Mouse (Mus musculus): ENCODE data around the gene Rarb. TPM values are rescaled to one million over a fixed set of nuclear protein-coding genes. Genes with fewer than 3 reads are reported as not detected.
"Not testable (repeated sequence)": the region's sequence is repeated elsewhere in the genome, so short reads cannot be mapped to it uniquely, and the experiment has no call there.

Gene Rarb
- 10 to 100 TPM in 1 of 2 experiments, 1 to 10 TPM in 1; 8.7 to 14.8 TPM for total RNA-seq (2021)

DNA sequence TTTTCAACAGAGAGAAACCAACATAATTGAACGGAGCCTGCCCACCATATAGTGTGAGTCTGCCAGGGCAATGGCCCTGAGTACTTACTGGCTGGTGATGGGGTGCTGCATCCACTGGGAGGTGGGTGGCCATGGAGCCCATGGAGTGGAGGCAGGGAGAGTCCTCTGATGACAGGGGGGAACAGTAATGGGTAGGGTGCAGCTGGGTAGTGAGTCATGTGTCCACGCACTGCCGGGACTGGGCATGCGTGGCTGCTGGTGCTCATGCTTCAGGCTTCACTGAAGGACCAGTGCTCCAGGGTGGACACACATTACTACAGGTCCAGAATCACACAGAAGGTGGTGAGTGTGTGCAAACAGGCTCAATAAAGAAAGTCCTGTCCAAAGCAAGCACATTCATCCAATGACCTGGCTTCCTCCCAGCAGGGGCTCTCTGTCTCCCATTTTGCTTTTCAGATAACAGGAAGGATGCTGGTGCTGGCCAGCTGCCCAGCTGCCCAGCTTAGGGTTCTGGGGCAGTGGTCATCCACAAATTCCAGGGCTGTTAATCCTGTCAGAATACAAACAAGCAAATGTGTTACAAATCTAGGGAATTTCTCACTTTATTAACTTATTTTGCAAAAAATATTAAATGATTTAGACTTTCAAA lies at the start of gene Rarb:
Gene Rarb, minus strand, starts transcription at position 555 of the 649 bp plus-strand sequence.
- intact Hi-C loops (cut with DNase I) = no loop called here
- peak in 1 of 2 experiments; percentile 22 for DNase-seq (ENCODE audit: extremely low spot score in 1 of 2, low spot score in 2 of 2)

DNA sequence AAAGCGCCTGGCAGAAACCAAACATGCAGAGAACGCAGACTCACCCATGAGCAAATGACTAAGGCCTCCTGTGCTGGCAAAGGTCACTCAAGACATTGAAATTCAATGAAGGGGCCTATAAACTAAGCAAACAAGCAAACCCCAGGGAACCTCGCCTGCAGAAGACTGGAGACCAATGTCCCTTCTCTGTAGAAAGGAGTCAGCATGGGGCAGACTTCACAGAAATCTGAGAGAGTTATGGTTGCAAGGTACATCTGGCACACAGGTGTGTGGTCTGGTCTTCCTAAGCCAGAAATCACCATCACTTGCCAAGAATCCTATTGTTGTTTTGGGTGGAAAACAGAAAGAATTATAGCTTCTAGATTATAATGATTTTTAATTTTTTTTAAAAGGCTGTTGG lies 23.1 kb upstream of the Rarb start:
- DNase-seq (ENCODE audit: extremely low spot score in 1 of 2, low spot score in 2 of 2) = no peak
- intact Hi-C loops (cut with DNase I) = no loop called here

GRCm38 (mm10) chr14:16841597-16841989 lies 22.6 kb upstream of the Rarb start:
- intact Hi-C loops (cut with DNase I) = no loop called here
- DNase-seq (ENCODE audit: extremely low spot score in 1 of 2, low spot score in 2 of 2) = no peak

DNA sequence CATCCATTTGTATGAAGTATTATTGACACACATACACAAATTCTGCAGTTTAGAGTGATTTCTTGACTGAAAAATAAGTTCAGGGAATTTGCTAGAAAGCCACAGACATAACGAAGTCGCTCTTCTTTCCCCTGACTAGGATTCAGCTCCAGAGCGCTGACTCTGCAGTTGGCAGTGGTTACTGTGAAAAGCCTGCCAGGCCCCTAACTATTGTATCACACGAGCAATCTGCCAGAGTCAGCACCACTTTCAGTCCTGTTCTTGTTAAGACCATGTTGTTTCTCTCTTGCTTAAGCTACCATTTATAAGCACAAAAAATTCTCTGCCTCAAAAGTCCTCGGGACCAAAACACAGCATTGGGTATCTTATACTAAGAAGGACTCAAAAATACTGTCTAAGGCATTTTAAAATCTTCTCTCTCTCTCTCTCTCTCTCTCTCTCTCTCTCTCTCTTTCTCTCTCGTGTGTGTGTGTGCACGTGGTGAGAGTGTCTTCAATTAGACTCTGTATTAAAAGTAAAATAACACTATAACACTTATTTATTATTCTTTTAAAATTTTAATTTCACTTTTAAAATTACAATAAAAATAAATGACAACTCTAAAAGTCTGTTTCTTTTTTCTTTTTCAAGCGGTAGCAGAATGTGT lies 22.1 kb upstream of the Rarb start:
- DNase-seq (ENCODE audit: extremely low spot score in 1 of 2, low spot score in 2 of 2) = peak; percentile 44 to 47
- intact Hi-C loops (cut with DNase I) = no loop called here

GRCm38 (mm10) chr14:16840135-16840534 lies 21.2 kb upstream of the Rarb start:
- DNase-seq (ENCODE audit: extremely low spot score in 1 of 2, low spot score in 2 of 2) = no peak

DNA sequence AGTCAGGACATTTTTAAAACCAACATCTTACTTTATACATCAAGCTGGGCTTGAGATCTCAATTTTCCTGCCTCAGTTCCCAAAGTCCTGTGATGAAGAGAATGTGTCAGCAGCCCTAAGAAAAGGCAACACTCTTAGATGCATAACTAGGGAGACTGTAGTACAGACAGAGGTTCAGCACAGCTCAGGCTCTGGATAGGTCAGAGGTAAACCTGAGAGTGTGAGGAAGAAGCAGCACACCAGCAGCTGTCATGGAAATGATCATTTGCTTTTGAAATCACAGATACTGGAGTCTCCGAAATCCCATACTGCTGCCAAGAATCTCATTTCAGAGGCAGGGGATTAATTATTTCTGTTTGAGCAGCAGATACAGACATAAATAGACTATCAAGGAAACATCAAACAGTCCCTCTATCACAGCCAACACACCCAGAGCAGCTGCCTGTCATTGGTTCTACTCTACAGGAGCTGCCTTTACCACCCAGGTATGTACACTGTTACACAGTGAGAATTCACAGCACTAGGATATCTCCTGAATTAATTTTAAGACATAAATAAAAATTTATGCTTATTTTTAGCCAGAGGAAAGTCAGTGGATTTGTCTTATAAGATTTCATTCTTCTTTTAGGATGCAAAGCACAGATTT lies 3.7 kb downstream of the Rarb start:
- intact Hi-C loops (cut with DNase I) = no loop called here
- DNase-seq (ENCODE audit: extremely low spot score in 1 of 2, low spot score in 2 of 2) = no peak

More at GRCm38 (mm10) chr14:16840135-16840534, 21.2 kb upstream of the Rarb start:
- intact Hi-C loops (cut with DNase I) = no loop called here

GRCm38 (mm10) chr14:16806155-16806554 lies 12.8 kb downstream of the Rarb start:
- DNase-seq (ENCODE audit: extremely low spot score in 1 of 2, low spot score in 2 of 2) = no peak
- intact Hi-C loops (cut with DNase I) = no loop called here

DNA sequence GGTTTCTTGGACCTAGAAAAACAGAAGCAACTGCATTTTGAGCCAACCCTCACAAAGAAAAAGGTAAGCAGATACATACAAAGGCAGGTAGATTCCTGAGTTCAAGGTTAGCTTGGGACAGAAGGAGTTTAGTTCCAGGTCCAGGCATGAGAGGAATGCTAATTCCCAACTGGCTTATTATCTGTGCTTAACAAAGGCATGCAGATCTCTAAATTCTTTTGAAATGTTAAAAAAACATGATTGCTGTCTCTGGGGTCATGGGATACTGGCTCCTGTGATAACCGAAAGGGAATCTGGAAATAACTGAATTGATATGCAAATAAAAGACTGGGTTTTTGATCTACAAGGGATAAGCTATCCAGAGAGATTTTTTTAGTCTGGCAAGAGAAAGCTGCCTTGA lies 28.8 kb downstream of the Rarb start:
- intact Hi-C loops (cut with DNase I) = no loop called here
- DNase-seq (ENCODE audit: extremely low spot score in 1 of 2, low spot score in 2 of 2) = no peak

- no peak for DNase-seq (ENCODE audit: extremely low spot score in 1 of 2, low spot score in 2 of 2)
- intact Hi-C loops (cut with DNase I) = no loop called here
These were observed 36.9 kb downstream of the Rarb start for GRCm38 (mm10) chr14:16781942-16782541.

DNA sequence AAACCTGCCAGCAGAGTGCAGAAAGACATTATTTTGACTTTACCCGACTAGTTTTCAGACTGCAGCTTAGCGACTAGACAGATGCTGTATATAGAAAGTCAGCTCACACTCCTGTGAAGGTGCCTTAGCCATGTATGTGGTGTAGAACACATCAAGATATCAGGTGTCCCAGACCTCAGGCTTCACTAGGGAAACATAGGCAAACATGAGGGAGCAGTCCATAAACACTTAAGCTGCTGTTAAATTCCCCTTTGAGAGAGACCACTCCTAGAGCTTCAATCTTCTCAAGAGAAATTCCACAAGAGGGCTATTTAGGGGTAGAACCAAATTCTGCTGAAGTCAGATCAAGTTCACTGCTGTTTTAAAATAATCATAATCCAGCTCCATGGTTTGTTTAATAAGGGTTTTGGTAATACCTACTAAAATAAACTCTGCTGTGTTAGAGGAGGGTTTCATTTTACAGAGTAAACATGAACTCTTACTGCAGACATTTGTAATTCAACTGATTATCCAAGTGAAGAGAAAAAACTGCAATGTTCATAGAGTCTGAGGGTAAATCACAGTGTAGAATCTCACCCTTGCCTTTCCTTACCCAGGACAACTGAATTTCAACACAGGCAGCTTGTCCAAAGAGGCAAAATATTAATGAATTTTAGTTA lies 42.1 kb downstream of the Rarb start:
- intact Hi-C loops (cut with DNase I) = no loop called here
- DNase-seq (ENCODE audit: extremely low spot score in 1 of 2, low spot score in 2 of 2) = no peak

- intact Hi-C loops (cut with DNase I) = no loop called here
- DNase-seq (ENCODE audit: extremely low spot score in 1 of 2, low spot score in 2 of 2) = no peak
These were observed 46.0 kb downstream of the Rarb start for GRCm38 (mm10) chr14:16772927-16773326.

GRCm38 (mm10) chr14:16765891-16766290 lies 53.1 kb downstream of the Rarb start:
- DNase-seq (ENCODE audit: extremely low spot score in 1 of 2, low spot score in 2 of 2) = no peak
- intact Hi-C loops (cut with DNase I) = no loop called here

GRCm38 (mm10) chr14:16762773-16763172 lies 56.2 kb downstream of the Rarb start:
- DNase-seq (ENCODE audit: extremely low spot score in 1 of 2, low spot score in 2 of 2) = peak in 1 of 2 experiments; percentile 49
- intact Hi-C loops (cut with DNase I) = no loop called here

GRCm38 (mm10) chr14:16758773-16759434 lies 60.1 kb downstream of the Rarb start:
- intact Hi-C loops (cut with DNase I) = no loop called here
- no peak for DNase-seq (ENCODE audit: extremely low spot score in 1 of 2, low spot score in 2 of 2)

- intact Hi-C loops (cut with DNase I); DNase-seq (ENCODE audit: extremely low spot score in 1 of 2, low spot score in 2 of 2): not testable (repeated sequence)
These were observed 63.4 kb downstream of the Rarb start for GRCm38 (mm10) chr14:16755601-16756000.

GRCm38 (mm10) chr14:16752648-16753047 lies 66.3 kb downstream of the Rarb start:
- no peak for DNase-seq (ENCODE audit: extremely low spot score in 1 of 2, low spot score in 2 of 2)
- intact Hi-C loops (cut with DNase I) = no loop called here

GRCm38 (mm10) chr14:16746982-16747578 lies 71.9 kb downstream of the Rarb start:
- intact Hi-C loops (cut with DNase I) = no loop called here
- no peak for DNase-seq (ENCODE audit: extremely low spot score in 1 of 2, low spot score in 2 of 2)

DNA sequence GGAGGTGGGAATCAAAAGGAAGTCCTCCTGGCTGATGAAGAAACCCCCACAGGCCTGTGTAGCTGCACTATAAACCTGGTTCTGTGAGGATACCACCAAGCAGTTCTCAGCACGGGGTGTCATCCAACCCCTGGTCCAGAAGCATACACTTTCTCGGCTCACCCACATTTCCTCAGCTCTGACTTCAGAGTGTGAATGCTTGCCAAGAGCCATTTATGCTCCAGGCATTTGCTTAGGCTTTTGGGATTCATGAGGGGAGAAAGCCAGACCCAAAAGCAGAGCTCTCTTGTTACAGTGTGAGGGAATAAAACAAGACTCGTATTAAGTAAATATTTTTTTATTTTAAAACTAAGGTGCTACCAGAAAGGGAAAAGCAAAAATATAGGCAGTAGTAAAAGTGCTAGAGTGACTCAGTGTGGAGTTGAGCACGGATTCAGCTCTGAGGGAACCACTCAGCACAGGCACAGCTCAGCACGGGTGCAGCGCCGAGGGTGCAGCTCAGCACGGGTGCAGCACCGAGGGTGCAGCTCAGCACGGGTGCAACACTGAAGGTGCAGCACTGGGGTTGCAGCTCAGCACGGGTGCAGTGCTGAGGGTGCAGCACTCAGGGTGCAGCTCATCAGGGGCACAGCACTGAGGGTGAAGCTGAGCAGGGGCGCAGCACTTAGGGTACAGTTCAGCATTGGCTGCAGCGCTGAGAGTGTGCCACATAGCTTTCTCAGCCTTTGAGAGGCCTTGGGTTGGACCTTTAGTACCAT lies 77.8 kb downstream of the Rarb start:
- DNase-seq (ENCODE audit: extremely low spot score in 1 of 2, low spot score in 2 of 2) = no peak
- intact Hi-C loops (cut with DNase I) = no loop called here
